Mouse (Mus musculus): ENCODE results near the gene Wt1.

Wt1 gene

DNA sequence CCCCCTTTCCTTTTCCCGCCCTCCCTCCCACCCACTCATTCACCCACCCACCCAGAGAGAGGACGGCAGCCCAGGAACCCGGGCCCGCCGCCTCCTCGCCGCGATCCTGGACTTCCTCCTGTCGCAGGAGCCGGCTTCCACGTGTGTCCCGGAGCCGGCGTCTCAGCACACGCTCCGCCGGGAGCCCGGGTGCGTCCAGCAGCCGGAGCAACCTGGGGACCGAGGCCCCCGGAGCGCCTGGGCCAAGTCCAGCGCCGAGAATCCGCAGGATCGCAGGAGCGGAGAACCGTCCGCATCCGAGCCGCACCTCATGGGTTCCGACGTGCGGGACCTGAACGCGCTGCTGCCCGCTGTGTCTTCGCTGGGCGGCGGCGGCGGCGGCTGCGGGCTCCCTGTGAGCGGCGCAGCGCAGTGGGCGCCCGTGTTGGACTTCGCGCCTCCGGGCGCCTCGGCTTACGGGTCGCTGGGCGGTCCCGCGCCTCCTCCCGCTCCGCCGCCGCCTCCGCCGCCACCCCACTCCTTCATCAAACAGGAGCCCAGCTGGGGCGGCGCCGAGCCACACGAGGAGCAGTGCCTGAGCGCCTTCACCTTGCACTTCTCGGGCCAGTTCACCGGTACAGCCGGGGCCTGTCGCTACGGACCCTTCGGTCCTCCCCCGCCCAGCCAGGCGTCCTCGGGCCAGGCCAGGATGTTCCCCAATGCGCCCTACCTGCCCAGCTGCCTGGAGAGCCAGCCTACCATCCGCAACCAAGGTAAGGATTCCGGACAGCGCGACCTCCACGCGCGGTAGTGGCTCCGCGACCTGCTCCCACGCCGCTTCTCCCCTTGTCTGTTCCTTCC, 582 bp downstream of the Wt1 start:
- DNase-seq (ENCODE audit: low spot score): no peak

DNA sequence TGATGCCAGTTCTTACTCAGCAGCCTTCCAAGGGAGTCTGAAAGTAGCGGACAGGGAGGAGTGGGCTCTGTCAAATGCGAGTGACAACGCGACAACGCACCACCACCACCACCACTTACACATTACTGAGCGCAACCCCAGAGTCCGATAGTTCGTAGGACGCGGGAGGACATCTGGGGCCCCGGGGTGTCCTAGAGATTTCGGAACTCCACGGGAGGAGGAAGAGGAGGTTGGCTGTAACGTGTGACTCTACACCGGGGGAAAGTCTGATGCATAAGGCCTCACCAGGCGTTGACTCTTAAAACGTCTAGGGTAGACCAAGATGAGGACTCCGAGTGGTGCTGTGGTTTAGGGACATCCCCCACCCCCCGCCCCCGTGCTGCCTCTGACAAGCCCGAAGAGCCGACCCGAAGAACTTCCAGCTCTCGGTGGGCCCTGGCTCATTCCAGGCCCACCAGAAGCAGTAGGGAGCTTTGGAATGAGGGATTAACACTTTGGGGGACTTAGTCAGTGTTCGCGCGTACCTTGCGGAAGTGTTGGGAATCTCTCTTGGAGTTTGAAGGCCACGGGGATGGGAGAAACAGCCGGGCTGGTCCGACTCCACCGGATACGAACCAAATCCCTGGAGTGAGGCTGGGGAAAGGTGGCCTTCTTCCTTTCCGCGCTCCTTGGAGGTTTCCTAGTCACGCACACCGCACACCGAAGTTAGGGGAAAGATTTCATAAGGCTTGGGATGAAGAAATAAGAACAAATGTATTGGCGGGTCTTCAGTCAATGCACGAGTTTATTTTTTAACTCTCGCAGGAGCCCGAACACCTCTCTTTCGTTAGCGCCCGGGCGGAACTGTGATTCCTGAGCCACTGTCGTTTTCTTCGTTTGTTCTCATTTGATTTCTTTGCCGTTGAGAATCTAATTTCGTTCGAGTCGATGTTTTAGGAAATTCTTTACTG, 1.5 kb downstream of the Wt1 start:
- no peak for DNase-seq (ENCODE audit: low spot score)

DNA sequence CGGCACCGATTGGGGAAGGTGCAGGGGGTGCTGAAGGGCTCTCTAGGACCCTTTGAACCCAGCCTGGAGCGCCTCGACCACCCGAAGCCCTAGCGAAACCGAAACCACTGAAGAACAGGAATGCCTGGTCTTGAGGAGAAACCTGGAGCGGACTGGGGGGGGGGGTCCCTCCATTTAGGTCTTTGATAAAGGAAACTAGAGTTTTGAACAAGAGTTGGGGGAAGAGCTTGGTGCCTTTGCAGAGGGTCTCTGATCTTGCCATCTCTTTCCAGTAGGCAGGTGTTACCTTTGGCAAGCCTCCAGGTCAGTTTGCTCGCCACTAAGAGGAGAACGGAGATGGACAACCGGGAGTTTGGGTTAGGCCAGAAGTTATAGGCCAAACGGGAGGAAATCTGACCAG, 2.2 kb downstream of the Wt1 start:
- no peak for DNase-seq (ENCODE audit: low spot score)

DNA sequence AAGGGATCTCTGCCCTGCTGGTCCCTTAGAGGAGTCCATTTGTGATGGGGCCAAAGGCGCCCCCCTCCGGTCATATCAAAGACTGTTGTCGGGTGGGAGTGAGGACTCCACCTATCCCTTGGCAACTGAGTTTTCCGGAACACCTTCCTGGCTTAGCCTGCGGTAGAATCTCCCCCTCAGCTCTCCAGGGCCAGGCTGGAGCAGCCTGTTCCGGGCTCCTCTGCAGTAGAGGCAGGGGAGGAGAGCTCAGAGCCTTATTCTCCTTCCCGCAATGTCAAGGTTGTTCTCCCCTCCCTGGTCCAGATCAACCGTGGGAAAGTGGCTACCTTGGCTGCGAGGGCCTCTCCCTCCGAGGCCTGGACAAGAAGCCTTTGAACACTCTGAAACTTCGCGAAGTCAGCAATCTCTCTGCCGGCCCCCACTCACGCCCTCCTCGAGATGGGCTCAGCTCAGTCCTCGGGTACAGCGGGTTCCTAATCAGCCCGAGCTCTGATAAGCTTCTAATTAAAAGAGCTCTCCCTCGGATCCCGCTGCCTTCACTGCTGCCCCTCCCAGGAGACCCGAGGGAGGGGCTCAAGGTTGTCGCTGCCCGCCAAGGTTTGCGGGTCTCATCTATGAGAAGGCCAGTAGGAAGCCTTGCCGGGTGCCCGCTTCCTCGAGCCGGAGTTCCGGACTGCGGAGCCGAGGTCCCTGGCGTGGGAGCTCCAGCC, 4.2 kb downstream of the Wt1 start:
- DNase-seq (ENCODE audit: low spot score): no peak

DNA sequence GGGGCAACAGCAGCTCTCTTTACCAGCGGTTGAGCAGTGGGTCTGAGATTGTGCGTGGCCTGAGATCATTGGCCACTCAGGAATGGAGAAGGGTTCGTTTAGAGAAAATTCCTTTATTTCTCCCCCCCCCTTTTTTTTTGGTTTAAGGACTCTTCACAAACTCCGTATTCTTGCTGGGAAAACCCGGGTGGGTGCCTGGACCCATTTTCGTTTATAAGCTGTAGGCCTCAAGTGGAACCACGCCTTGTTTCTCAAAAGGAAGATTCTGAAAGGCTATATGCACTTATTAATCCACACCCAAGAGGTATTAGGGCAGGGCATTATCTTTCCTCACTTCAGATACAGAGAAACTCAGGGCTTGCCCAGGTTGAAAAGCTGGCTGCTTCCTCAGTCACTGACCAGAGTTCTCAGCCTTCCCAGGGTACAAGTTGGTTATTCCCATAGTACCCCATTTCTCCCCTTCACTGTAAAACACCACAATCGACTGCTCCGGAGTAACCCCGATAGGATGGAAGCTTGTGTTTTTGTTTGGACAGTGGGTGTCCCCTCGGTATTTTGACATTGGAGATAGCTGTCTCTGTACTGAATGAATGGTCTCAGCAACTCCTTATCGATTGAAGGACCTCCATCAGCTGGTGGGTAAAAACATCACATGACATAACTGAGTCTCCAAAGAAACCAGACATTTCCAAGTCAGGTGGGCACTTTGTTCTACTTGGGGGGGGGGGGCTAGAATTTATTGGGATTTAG, 4.9 kb downstream of the Wt1 start:
- no peak for DNase-seq (ENCODE audit: low spot score)

DNA sequence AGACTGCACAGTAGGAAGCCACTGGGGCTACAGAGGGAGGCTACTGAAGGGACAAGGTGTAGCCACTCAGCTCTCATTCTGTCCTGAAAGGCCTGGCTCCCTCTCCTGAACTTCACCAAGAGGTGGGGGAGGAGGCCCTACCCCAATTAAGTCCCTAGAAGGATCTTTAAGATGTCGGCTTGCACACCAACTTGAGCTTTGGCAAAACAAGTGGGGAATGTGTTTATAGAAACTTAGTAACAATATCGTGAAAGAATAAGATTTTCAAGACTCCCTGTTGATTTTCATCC, 5.4 kb downstream of the Wt1 start:
- no peak for DNase-seq (ENCODE audit: low spot score)

DNA sequence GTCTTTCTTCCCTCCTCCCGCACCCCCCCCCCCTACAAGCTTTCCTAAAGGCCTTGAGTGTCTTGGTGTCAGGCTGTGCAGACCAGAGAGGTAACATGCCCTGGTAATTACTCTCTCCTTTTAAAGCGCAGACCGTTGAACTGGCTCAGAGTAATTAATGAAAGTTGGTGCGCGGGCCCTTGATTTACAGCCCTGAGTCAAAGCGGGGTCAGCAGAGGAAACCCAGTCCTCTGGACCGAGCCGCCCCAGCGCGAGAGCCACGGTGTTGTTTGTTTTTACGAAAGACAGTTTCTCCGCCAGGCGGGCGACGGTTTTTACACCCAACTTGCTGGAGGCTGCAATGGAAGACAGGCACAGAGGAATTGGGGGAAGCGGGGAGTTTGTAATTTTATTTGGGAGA, 6.0 kb downstream of the Wt1 start:
- no peak for DNase-seq (ENCODE audit: low spot score)

DNA sequence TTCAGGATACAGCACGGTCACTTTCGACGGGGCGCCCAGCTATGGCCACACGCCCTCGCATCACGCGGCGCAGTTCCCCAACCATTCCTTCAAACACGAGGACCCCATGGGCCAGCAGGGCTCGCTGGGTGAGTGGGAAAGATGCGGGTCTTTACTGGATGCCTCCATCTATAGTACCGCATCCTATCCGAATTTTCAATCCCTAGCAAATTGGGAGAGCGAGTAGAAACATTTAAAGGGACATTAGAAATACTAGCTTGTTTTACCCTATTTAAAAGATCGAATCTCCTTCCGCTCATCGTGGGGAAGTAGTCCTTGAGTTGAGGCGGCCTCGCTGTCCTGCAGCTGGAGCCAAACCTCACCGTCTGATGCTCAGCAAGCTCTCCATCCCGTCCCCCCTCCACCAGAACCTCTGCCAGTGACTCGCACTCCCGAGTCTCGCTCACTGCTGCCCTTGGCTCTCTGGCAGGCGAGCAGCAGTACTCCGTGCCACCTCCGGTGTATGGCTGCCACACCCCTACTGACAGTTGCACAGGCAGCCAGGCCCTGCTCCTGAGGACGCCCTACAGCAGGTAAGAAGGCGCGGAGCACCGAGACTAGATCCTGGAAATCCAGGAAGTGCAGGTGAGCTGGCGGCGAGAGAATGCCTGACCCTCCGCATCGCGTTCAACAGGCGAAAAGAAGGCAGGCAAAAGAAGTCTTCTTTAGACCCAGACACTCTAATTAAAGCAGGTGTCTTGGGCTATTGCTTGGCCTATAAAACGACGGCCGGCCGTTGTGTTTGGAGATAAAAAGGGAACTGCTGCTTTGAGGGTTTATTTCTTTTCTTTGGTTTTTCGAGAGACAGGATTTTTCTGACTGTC, 6.8 kb downstream of the Wt1 start:
- DNase-seq (ENCODE audit: low spot score): no peak

DNA sequence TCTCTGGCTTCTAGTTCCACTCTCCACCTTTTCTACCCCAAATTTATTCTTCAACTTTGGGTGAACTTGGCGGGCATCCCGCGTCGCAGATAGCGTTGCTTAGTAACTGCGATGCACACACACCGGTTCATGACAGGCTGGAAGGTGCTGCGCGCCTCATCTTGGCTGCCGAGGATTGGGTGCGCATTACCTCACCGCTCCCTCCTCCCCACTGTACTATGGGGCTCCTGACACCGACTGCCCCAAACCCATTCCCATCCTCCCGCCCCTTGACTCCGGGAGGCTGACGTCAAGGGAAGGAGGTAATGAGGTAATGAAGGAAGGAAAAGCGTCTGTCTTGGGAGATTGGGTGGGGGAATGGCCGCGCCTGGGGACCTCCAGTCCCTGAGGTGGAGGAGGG, 8.0 kb downstream of the Wt1 start:
- DNase-seq (ENCODE audit: low spot score): no peak

DNA sequence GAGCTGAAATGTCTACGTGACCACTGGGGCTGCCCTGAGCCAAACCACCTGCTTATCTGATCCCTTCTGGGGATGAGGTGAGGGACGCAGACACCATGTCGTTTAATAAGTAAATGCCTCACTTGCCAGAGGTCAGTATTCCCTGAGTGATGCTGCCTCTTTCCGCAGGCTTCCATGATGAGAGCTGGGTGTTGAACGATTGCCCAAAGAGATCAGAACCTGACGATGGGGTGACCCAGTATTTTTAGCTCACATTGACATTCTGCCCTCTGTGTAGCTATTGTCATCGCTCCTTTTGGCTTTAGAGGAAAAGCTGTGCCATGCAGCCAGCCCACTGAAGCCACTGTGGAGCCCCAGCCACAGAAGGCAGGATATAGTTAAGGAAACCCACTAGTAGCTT, 13.1 kb downstream of the Wt1 start:
- no peak for DNase-seq (ENCODE audit: low spot score)

DNA sequence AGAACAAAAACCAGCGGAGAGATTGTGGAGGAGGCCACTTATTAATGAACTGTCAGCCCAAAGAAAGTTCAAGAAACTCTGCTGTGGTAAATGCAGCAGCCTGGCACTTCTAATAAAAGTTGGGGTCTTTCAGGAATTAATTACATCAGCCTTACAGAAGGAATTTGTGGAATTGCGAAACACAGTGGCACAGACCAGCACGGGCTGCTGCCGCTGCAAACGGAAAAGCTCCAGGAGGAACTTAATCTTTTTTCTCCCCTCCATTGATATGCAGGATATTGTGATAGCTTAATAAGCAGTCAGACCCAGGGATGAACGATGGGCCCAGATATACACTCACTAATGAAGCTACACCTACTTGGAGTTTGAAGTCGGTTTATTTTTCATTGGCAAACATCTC, 15.0 kb downstream of the Wt1 start:
- no peak for DNase-seq (ENCODE audit: low spot score)

DNA sequence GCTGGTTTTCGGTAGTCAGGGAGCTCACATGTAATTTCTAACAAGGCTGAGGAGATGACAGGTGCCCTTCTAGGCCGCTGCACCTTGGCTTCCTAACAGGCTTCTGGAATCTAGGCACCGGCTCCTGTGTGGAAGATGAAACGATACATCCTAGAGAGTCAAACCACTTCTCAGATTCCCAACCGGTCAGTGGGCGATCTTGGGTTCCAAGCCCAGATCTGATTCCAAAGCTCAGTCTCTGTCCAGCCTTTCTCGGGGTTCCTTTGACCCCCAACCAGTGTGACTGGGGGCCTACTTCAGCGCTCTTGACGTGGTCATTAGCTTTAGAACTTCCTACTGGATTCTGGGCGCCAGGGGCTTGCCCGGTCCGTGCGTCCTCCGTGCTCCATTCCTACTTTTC, 17.4 kb downstream of the Wt1 start:
- no peak for DNase-seq (ENCODE audit: low spot score)

DNA sequence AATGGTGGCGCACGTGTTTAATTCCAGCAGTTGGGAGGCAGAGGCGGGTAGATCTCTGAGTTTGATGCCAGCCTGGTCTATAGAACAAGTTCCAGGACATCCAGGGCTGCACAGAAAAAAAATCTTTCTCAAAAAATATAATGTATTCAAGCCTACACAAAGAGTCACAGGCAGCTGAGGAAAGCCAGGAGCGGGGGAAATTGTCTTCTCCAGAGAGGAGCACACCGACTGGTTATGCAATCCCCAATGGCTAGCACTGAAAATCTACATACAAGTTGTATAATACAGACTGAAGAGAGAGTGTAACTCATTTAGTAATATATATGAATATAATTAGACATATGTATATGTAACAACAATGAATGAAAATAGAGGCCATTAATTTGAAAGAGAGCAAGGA, 25.2 kb downstream of the Wt1 start:
- DNase-seq (ENCODE audit: low spot score): no peak

DNA sequence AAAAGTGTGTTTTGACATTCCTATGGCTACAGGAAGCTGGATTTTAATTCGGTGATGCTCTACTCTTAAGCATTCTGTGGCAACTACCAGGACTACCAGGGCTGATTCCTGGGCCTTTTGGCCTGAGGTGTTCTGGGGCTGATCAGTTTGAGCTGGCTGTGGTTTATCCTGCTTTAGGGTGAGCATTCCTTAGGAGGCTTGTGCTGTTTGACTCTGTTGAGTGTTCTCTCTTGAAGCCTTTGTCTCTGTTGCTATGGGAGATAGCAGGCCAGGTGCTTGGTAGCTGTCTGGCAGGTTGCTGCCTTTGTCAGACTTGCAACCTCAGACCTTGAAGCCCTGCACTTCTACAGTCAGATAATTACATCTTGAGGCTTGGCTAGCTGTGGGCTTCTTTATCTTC, 26.7 kb downstream of the Wt1 start:
- no peak for DNase-seq (ENCODE audit: low spot score)

DNA sequence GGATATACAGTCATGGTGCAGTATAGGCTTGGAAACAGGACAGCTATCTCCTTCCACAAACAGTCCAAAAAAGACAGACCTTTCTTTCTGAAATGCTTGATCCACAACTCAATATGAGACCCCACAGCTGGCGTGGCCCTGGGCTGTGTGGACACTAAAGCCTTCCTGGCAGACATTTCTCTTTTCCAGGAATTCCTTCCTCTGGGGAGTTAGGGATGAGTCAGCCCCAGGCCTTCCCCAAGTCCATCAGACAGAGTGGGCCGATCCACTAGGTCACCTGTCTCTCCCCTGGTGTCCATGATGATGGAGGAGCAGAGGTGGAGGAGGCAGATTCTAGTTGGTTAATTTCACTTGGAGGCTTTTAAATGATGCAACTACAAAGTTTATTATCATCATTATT, 34.6 kb downstream of the Wt1 start:
- no peak for DNase-seq (ENCODE audit: low spot score)

DNA sequence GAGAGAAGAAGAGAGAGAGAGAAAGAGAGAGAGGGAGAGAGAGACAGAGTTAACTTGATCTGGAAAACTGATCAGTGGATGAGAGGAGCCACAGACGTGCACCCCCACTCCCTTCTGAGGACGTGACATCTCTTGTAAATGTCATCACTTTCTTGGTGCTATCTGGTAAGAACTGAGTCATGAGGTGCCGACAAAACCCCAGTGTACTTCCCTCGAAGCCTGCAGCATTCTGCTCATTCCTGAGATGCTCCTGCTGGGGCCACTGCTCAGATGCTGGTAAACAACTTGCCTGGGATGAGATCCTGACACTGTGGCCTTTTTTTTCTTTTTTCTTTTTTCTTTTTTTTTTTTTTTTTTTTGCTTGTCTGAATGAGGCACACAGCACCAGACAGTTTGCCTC, 36.4 kb downstream of the Wt1 start:
- no peak for DNase-seq (ENCODE audit: low spot score)

DNA sequence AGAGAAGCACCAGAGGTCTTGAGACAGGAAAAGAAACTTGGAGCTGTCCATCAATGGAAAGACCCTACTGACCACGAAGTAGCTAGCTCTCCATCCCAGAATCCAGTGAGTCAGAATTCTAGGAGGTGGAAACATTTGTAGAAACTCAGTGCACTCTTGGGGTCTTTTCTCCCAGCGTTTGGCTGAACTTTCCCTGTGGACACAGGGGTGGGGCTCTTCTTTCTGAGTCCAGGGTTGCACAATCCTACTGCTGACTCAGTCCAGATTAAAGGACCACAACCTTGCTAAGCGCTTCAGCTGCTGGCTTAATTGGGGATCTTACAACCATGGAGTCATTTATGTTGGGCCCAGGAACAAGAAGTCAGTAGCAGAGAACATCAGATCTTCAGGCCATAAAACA, 41.8 kb downstream of the Wt1 start:
- DNase-seq (ENCODE audit: low spot score): no peak

DNA sequence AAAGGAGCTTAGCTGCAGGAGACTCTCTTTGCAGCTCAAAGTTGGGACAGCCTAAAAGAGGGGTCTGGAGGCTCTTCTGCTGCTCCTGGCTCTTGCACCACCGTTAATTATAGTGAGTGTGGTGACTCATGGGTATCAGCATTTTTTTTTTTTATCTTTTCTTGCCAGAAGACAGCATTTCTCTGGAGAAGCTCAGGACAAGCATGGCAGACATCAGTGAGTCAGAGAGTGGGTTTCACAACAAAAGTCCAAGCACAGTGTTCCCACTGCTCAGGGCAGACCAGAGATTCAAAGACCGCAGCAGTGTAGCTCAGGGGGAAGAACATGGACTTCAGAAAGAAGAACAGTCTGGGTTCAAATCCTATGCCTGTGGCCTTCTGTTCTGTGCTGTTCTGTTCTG, 47.9 kb downstream of the Wt1 start:
- no peak for DNase-seq (ENCODE audit: low spot score)

DNA sequence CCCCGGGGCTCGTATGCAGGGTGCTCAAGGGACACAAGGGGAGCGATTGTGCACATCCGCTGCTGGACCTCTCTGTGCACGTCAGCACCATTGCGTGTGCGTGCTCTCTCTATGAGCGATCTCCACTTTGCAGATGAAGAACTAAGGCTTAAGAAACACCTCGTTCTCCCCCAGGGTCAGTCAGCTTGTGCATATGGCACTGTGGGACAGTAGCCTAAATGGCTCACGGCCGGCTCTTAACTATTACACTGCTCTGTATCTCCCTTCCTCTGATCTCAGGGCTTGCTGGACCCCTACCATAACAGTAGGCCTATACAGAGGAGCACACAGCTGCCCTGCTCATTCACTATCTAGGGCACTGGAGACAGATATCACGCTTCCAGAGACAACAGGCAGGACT, 52.5 kb downstream of the Wt1 start:
- no peak for DNase-seq (ENCODE audit: low spot score)

DNA sequence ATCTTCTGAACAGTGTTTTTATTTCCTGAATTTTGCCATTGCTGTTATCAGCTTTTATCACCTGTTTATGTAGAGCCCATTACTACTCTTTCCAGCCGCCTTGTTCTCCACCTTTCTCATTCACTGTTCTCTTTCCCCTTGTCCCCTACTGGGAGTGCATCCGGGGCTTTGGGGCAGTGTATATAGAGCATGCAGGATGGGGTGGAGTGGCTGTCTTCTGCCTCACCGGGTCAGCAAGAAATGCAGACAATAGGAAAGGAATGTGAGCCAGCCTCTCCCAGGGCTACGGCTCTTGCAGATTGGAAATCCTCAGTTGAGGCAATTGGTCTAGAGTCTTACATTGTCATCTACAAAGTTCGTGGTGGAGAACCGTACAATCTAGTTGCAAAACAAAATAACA, 56.2 kb downstream of the Wt1 start:
- no peak for DNase-seq (ENCODE audit: low spot score)

DNA sequence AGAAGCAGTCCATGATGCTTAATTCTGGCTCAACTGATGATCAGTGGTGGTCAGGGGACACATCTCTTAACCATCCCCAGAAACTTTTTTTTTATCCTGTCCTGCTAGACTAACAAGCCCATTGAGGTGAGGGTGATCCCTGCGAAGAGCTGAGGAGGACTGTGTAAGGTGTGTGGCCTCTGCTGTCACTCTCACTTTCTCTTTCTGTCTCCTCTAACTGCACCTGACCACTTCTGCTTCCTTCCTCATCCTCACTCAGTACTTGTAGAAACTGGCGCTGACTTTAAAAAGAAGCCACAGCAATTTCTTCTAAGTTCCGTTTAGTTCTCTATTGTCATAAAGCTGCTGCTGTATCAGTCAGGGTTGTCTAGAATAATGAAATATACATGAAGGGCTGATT, 58.8 kb downstream of the Wt1 start:
- no peak for DNase-seq (ENCODE audit: low spot score)
